Mouse (Mus musculus) brain, embryonic 14.5 days (tissue): ENCODE measurements around the gene Yif1b. TPM values are rescaled to one million over a fixed set of nuclear protein-coding genes. Genes with fewer than 3 reads are reported as not detected.
A peak's percentile ranks its signal among the peaks of the same experiment; 100 is the strongest.
"Not testable (repeated sequence)": the region's sequence is repeated elsewhere in the genome, so short reads cannot be mapped to it uniquely, and the experiment has no call there.

ENCODE experiments used
- DNase-seq: peaks from one replicate; pipeline ENCODE4 v3.0.0-alpha.2; 2011; ENCODE audit warnings: low read depth
- CTCF ChIP-seq: fragments of 200-500 bp; IDR thresholded peaks from 2 replicates; pipeline ENCODE4 v1.5.1; 2012; ENCODE audit warnings: inconsistent platforms, mild to moderate bottlenecking, moderate library complexity, borderline replicate concordance; ENCODE audit not compliant: insufficient read depth, insufficient read length; ENCODE audit errors: extremely low read depth
- POLR2A ChIP-seq: fragments of 200-500 bp; IDR thresholded peaks from 2 replicates; pipeline ENCODE4 v1.6.1; 2012; ENCODE audit warnings: mild to moderate bottlenecking, inconsistent platforms, borderline replicate concordance; ENCODE audit not compliant: poor library complexity, insufficient read depth, insufficient read length, severe bottlenecking; ENCODE audit errors: extremely low read depth
- polyA plus RNA-seq: library from polyadenylated mRNA; depleted of rRNA; stranded (reverse); fragments of >200 nt; gene quantifications from 2 replicates; pipeline ENCODE4 v1.2.3, GENCODE M21; 2012; rRNA removed

Gene Yif1b
- polyA plus RNA-seq = 67.2 and 84.0 TPM in 2 replicates

- TF ChIP-seq CTCF = no peak
- TF ChIP-seq POLR2A = peak; percentile 48; the same call in 1 of the 2 replicates
- peak; percentile 100 for DNase-seq
Observed at GRCm38 (mm10) chr7:29238019-29238967, at the start of gene Yif1b. Gene Yif1b (plus strand): TSS chr7:29238329.

GRCm38 (mm10) chr7:29194230-29194629 is 43.9 kb upstream of the Yif1b start:
- DNase-seq = not testable (repeated sequence)

- no peak for DNase-seq
- TF ChIP-seq CTCF (no peak), POLR2A (no peak)
Observed at GRCm38 (mm10) chr7:29202577-29202976, 35.6 kb upstream of the Yif1b start.

- not testable (repeated sequence) for DNase-seq
Observed at GRCm38 (mm10) chr7:29211013-29211412, 27.1 kb upstream of the Yif1b start.

GRCm38 (mm10) chr7:29211415-29212198 is 26.5 kb upstream of the Yif1b start:
- TF ChIP-seq POLR2A (no peak), CTCF (no peak)
- peak; percentile 76 for DNase-seq

GRCm38 (mm10) chr7:29212199-29212765 is 25.8 kb upstream of the Yif1b start:
- no peak for TF ChIP-seq CTCF
- no peak for TF ChIP-seq POLR2A
- DNase-seq = no peak

- not testable (repeated sequence) for DNase-seq
Observed at GRCm38 (mm10) chr7:29212775-29213560, 25.2 kb upstream of the Yif1b start.

- TF ChIP-seq POLR2A (no peak), CTCF (no peak)
- DNase-seq = peak; percentile 85
Observed at GRCm38 (mm10) chr7:29213675-29214082, 24.4 kb upstream of the Yif1b start, which contains the start of gene Catsperg1. Gene Catsperg1 (minus strand): TSS chr7:29214035.

GRCm38 (mm10) chr7:29214236-29214635 is 23.9 kb upstream of the Yif1b start:
- DNase-seq = no peak
- TF ChIP-seq CTCF (no peak), POLR2A (no peak)

GRCm38 (mm10) chr7:29214846-29215245 is 23.3 kb upstream of the Yif1b start:
- no peak for TF ChIP-seq CTCF
- no peak for TF ChIP-seq POLR2A
- DNase-seq = no peak

- no peak for TF ChIP-seq POLR2A
- no peak for TF ChIP-seq CTCF
- peak; percentile 57 for DNase-seq
Observed at GRCm38 (mm10) chr7:29224756-29225394, 13.3 kb upstream of the Yif1b start.

GRCm38 (mm10) chr7:29225520-29225919 is 12.6 kb upstream of the Yif1b start:
- no peak for DNase-seq
- no peak for TF ChIP-seq CTCF
- no peak for TF ChIP-seq POLR2A
